7 mouse cellular contexts compared by ENCODE assay signal in the genomic region with DNA sequence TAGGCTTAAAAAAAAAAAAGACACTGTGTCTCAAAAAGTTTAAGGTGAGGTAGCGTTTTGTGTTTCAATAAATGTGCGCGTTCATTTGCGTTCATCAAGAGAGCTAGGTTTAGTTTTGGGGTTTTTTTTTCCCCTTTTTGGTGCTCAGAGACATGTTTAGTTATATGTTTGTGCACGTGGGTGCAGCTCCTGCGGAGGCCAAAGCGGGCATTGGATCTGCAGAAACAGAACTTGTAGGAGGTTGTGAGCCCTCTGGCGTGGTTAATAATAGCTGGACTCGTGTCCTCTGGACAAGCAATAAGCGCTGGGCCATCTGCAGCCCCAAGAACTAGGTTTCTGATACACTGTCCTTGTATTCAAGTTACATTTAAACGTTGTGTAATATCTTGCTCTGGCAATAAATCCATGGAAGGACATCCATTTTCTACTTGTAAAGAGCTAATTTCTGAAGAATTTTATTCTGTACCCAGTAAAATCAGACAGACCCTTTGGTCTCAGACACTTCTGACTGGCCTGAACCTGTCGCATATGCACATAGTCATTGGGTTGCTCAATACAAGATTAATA. TPM values are rescaled to one million over a fixed set of nuclear protein-coding genes. Genes with fewer than 3 reads are reported as not detected.
A peak's percentile ranks its signal among the peaks of the same experiment; 100 is the strongest.
DNase-seq lines count a peak whose midpoint lies in the region; ATAC-seq and TF ChIP-seq lines count a peak whose summit lies in the region.

No protein-coding gene starts in this region.

- no peaks in the 10 kb centered on the region for H3K9me3 ChIP-seq in embryonic facial prominence, embryonic 13.5 days
- no peaks in the 10 kb centered on the region for H3K9me3 ChIP-seq in intestine, embryonic 14.5 days (ENCODE audit: control insufficient read depth, low read length)
- H3K9me3 ChIP-seq in neural tube, embryonic 14.5 days (ENCODE audit: control insufficient read depth, low read length): no peaks in the 10 kb centered on the region

- peak overlapping the region; percentile 92 for H3K27ac ChIP-seq in embryonic facial prominence, embryonic 13.5 days
- peak overlapping the region; percentile 89 for H3K27ac ChIP-seq in intestine, embryonic 14.5 days (ENCODE audit: low read depth)
- H3K27ac ChIP-seq in neural tube, embryonic 14.5 days (ENCODE audit: low read depth, low read length): peak overlapping the region; percentile 97

- WGBS in lung, adult 2 months: 6% methylated on average over 12 of the region's 12 CpGs
- WGBS in embryonic facial prominence, embryonic 13.5 days: 5% methylated on average over 12 of the region's 12 CpGs
- 7% methylated on average over 12 of the region's 12 CpGs for WGBS in intestine, embryonic 14.5 days
- WGBS in neural tube, embryonic 14.5 days: 5% methylated on average over 12 of the region's 12 CpGs

- 0 out of 2 replicates have a peak, but pooled peaks cover 2% of the 10 kb centered on the region for H3K4me1 ChIP-seq in lung, adult 2 months (ENCODE audit: control insufficient read depth, insufficient read depth, low read length)
- H3K4me1 ChIP-seq in embryonic facial prominence, embryonic 13.5 days: peaks cover 22% of the 10 kb centered on the region
- peaks cover 9% of the 10 kb centered on the region for H3K4me1 ChIP-seq in intestine, embryonic 14.5 days (replicated peaks; ENCODE audit: control insufficient read depth, insufficient read depth, low read length)
- peaks cover 6% of the 10 kb centered on the region; the same call in 1 of the 2 replicates for H3K4me1 ChIP-seq in neural tube, embryonic 14.5 days (ENCODE audit: control insufficient read depth, insufficient read depth, low read length)

- H3K9ac ChIP-seq in embryonic facial prominence, embryonic 13.5 days: peak overlapping the region; percentile 93
- peak overlapping the region; percentile 93 for H3K9ac ChIP-seq in intestine, embryonic 14.5 days (ENCODE audit: low read length)
- H3K9ac ChIP-seq in neural tube, embryonic 14.5 days (replicated peaks; ENCODE audit: low read depth, low read length): peak overlapping the region; percentile 78

- no peak for TF ChIP-seq POLR2A in lung, adult 2 months (IDR thresholded peaks at IDR 0.05; ENCODE audit: borderline replicate concordance, extremely low read depth, low read depth, low read length)

- DNase-seq in lung, adult 2 months: no peak
- DNase-seq in lung, postnatal 10 days: no peak
- peak; percentile 51 for DNase-seq in intestine, embryonic 14.5 days (ENCODE audit: low spot score)
- no peak for DNase-seq in thymus, postnatal 36 days
- no peak for DNase-seq in layer of hippocampus, adult 9-11 months

- TF ChIP-seq CTCF in lung, adult 2 months (IDR thresholded peaks at IDR 0.05; ENCODE audit: insufficient read depth, low read length): no peak

- peak overlapping the region; percentile 72 for H3K4me3 ChIP-seq in lung, adult 2 months (replicated peaks; ENCODE audit: extremely low read depth, low read depth, low read length)
- H3K4me3 ChIP-seq in embryonic facial prominence, embryonic 13.5 days: peak overlapping the region; percentile 85
- H3K4me3 ChIP-seq in intestine, embryonic 14.5 days (ENCODE audit: low read depth, low read length): peak overlapping the region; percentile 96
- peak overlapping the region; percentile 78 for H3K4me3 ChIP-seq in neural tube, embryonic 14.5 days (ENCODE audit: low read depth, low read length)

- peaks cover 32% of the 10 kb centered on the region for H3K36me3 ChIP-seq in embryonic facial prominence, embryonic 13.5 days
- H3K36me3 ChIP-seq in intestine, embryonic 14.5 days (ENCODE audit: control insufficient read depth, insufficient read depth, low read length): peaks cover 40% of the 10 kb centered on the region
- H3K36me3 ChIP-seq in neural tube, embryonic 14.5 days (ENCODE audit: control insufficient read depth, insufficient read depth, low read length): peaks cover 8% of the 10 kb centered on the region

- H3K4me2 ChIP-seq in embryonic facial prominence, embryonic 13.5 days: peak overlapping the region; percentile 87
- peak overlapping the region; percentile 87 for H3K4me2 ChIP-seq in intestine, embryonic 14.5 days (ENCODE audit: low read length)
- peak overlapping the region; percentile 82 for H3K4me2 ChIP-seq in neural tube, embryonic 14.5 days (ENCODE audit: low read depth, low read length)

- ATAC-seq in embryonic facial prominence, embryonic 13.5 days (ENCODE audit: insufficient number of reproducible peaks, insufficient read depth, low FRiP score, low TSS enrichment, low read depth): no peak
- ATAC-seq in intestine, embryonic 14.5 days (replicated peaks; ENCODE audit: low FRiP score, low TSS enrichment, low read depth): no peak
- no peak for ATAC-seq in neural tube, embryonic 14.5 days (ENCODE audit: low read depth)

- H3K27me3 ChIP-seq in embryonic facial prominence, embryonic 13.5 days: no peaks in the 10 kb centered on the region
- no peaks in the 10 kb centered on the region for H3K27me3 ChIP-seq in intestine, embryonic 14.5 days (replicated peaks; ENCODE audit: control insufficient read depth, insufficient read depth, low read length)
- H3K27me3 ChIP-seq in neural tube, embryonic 14.5 days (ENCODE audit: control insufficient read depth, insufficient read depth, low read length): no peaks in the 10 kb centered on the region

RNA-seq across cellular contexts. Expression of a gene that starts 0.9 kb away (rescaled TPM):
- 30.3 and 36.8 TPM in 2 replicates for polyA plus RNA-seq in lung, adult 2 months (2012; rRNA removed)
- polyA plus RNA-seq in embryonic facial prominence, embryonic 13.5 days (2015; fragmentation: Nextera tagmentation; extraction: Ambion mirVana): 768 and 781 TPM in 2 replicates
- polyA plus RNA-seq in intestine, embryonic 14.5 days (2014; fragmentation: Nextera tagmentation; extraction: Ambion mirVana): 787 and 872 TPM in 2 replicates
- 341 and 393 TPM in 2 replicates for polyA plus RNA-seq in neural tube, embryonic 14.5 days (2014; fragmentation: Nextera tagmentation; extraction: Ambion mirVana)

RNA-seq across cellular contexts. Expression of a gene that starts 6.6 kb away (rescaled TPM):
- polyA plus RNA-seq in lung, adult 2 months (2012; rRNA removed): 8.3 and 8.5 TPM in 2 replicates
- 125 TPM in 2 replicates for polyA plus RNA-seq in embryonic facial prominence, embryonic 13.5 days (2015; fragmentation: Nextera tagmentation; extraction: Ambion mirVana)
- polyA plus RNA-seq in intestine, embryonic 14.5 days (2014; fragmentation: Nextera tagmentation; extraction: Ambion mirVana): 162 and 167 TPM in 2 replicates
- polyA plus RNA-seq in neural tube, embryonic 14.5 days (2014; fragmentation: Nextera tagmentation; extraction: Ambion mirVana): 111 and 118 TPM in 2 replicates

RNA-seq across cellular contexts. Expression of a gene that starts 24.9 kb away (rescaled TPM):
- 25.6 and 28.6 TPM in 2 replicates for polyA plus RNA-seq in lung, adult 2 months (2012; rRNA removed)
- polyA plus RNA-seq in embryonic facial prominence, embryonic 13.5 days (2015; fragmentation: Nextera tagmentation; extraction: Ambion mirVana): 80.4 and 89.2 TPM in 2 replicates
- 81.6 and 87.9 TPM in 2 replicates for polyA plus RNA-seq in intestine, embryonic 14.5 days (2014; fragmentation: Nextera tagmentation; extraction: Ambion mirVana)
- polyA plus RNA-seq in neural tube, embryonic 14.5 days (2014; fragmentation: Nextera tagmentation; extraction: Ambion mirVana): 100 and 110 TPM in 2 replicates

RNA-seq across cellular contexts. Expression of a gene that starts 32.0 kb away (rescaled TPM):
- polyA plus RNA-seq in lung, adult 2 months (2012; rRNA removed): 12.8 and 22.0 TPM in 2 replicates
- 279 and 301 TPM in 2 replicates for polyA plus RNA-seq in embryonic facial prominence, embryonic 13.5 days (2015; fragmentation: Nextera tagmentation; extraction: Ambion mirVana)
- 184 and 216 TPM in 2 replicates for polyA plus RNA-seq in intestine, embryonic 14.5 days (2014; fragmentation: Nextera tagmentation; extraction: Ambion mirVana)
- 364 and 402 TPM in 2 replicates for polyA plus RNA-seq in neural tube, embryonic 14.5 days (2014; fragmentation: Nextera tagmentation; extraction: Ambion mirVana)

RNA-seq across cellular contexts. Expression of a gene that starts 54.4 kb away (rescaled TPM):
- polyA plus RNA-seq in lung, adult 2 months (2012; rRNA removed): 6.9 and 9.6 TPM in 2 replicates
- polyA plus RNA-seq in embryonic facial prominence, embryonic 13.5 days (2015; fragmentation: Nextera tagmentation; extraction: Ambion mirVana): not detected in 2 replicates
- not detected in 2 replicates for polyA plus RNA-seq in intestine, embryonic 14.5 days (2014; fragmentation: Nextera tagmentation; extraction: Ambion mirVana)
- polyA plus RNA-seq in neural tube, embryonic 14.5 days (2014; fragmentation: Nextera tagmentation; extraction: Ambion mirVana): 1.9 TPM in 1 of 2 replicates, not detected in the other

Comparison
In these comparisons a context has a peak if more than half of its experiments do, and no peak if none do; other contexts are left out.
1. RNA of a gene that starts 6.6 kb away (polyA plus RNA-seq): 162 to 167 TPM in intestine, embryonic 14.5 days, 125 TPM in embryonic facial prominence, embryonic 13.5 days and 111 to 118 TPM in neural tube, embryonic 14.5 days; 8.3 to 8.5 TPM in lung, adult 2 months; every median in the first group is over 10 times any median in the second.
2. Peak in every context shown above with its lines, with median percentiles within 50 percentile points of each other: H3K4me3 ChIP-seq, H3K27ac ChIP-seq, H3K4me2 ChIP-seq and H3K9ac ChIP-seq.